Mouse (Mus musculus): ENCODE data around the gene Epha7. TPM values are rescaled to one million over a fixed set of nuclear protein-coding genes. Genes with fewer than 3 reads are reported as not detected.

Gene Epha7
- polyA plus RNA-seq, 1 experiment from 2014 or later: 29.2 TPM

GRCm38 (mm10) chr4:28901496-28901895, 88.6 kb downstream of the Epha7 start:
- no peak overlapping the region for H3K4me3 ChIP-seq
- H3K27ac ChIP-seq: no peak overlapping the region
- H3K9me3 ChIP-seq (replicated peaks): no peaks in the 10 kb centered on the region
- no peak for ATAC-seq (replicated peaks; ENCODE audit: insufficient number of reproducible peaks, insufficient read depth, low FRiP score, low read depth)
- H3K4me1 ChIP-seq (replicated peaks): no peaks in the 10 kb centered on the region
- WGBS: 94% methylated on average over 5 of the region's 5 CpGs
- no peaks in the 10 kb centered on the region for H3K27me3 ChIP-seq
- no peak overlapping the region for H3K4me2 ChIP-seq
- no peaks in the 10 kb centered on the region for H3K36me3 ChIP-seq
- no peak overlapping the region for H3K9ac ChIP-seq

- H3K4me1 ChIP-seq (replicated peaks): no peaks in the 10 kb centered on the region
- no peak overlapping the region for H3K27ac ChIP-seq
- no peak overlapping the region for H3K4me3 ChIP-seq
- H3K36me3 ChIP-seq: no peaks in the 10 kb centered on the region
- H3K4me2 ChIP-seq: no peak overlapping the region
- no peak overlapping the region for H3K9ac ChIP-seq
- no peak for ATAC-seq (replicated peaks; ENCODE audit: insufficient number of reproducible peaks, insufficient read depth, low FRiP score, low read depth)
- H3K9me3 ChIP-seq (replicated peaks): no peaks in the 10 kb centered on the region
- H3K27me3 ChIP-seq: no peaks in the 10 kb centered on the region
- WGBS: 84% methylated on average over 4 of the region's 4 CpGs
Measured at GRCm38 (mm10) chr4:28902004-28902704, 89.2 kb downstream of the Epha7 start.

- H3K4me1 ChIP-seq (replicated peaks): no peaks in the 10 kb centered on the region
- 83% methylated on average over 2 of the region's 2 CpGs for WGBS
- H3K27me3 ChIP-seq: no peaks in the 10 kb centered on the region
- no peaks in the 10 kb centered on the region for H3K9me3 ChIP-seq (replicated peaks)
- no peak overlapping the region for H3K27ac ChIP-seq
- no peak overlapping the region for H3K9ac ChIP-seq
- H3K36me3 ChIP-seq: no peaks in the 10 kb centered on the region
- no peak overlapping the region for H3K4me2 ChIP-seq
- ATAC-seq (replicated peaks; ENCODE audit: insufficient number of reproducible peaks, insufficient read depth, low FRiP score, low read depth): no peak
- no peak overlapping the region for H3K4me3 ChIP-seq
Measured at GRCm38 (mm10) chr4:28906985-28907384, 94.1 kb downstream of the Epha7 start.

GRCm38 (mm10) chr4:28910127-28910526, 97.2 kb downstream of the Epha7 start:
- WGBS: 72% methylated on average over 4 of the region's 4 CpGs
- Histone ChIP-seq H3K27me3 (no peaks in the 10 kb centered on the region), H3K4me2 (no peak overlapping the region), H3K9me3 (replicated peaks) (no peaks in the 10 kb centered on the region), H3K4me1 (replicated peaks) (no peaks in the 10 kb centered on the region), H3K27ac (no peak overlapping the region), H3K4me3 (no peak overlapping the region), H3K9ac (no peak overlapping the region), H3K36me3 (no peaks in the 10 kb centered on the region)
- no peak for ATAC-seq (replicated peaks; ENCODE audit: insufficient number of reproducible peaks, insufficient read depth, low FRiP score, low read depth)

GRCm38 (mm10) chr4:28912028-28912427, 99.1 kb downstream of the Epha7 start:
- Histone ChIP-seq H3K36me3 (no peaks in the 10 kb centered on the region), H3K4me1 (replicated peaks) (no peaks in the 10 kb centered on the region), H3K9me3 (replicated peaks) (no peaks in the 10 kb centered on the region), H3K27ac (no peak overlapping the region), H3K9ac (no peak overlapping the region), H3K27me3 (no peaks in the 10 kb centered on the region), H3K4me2 (no peak overlapping the region), H3K4me3 (no peak overlapping the region)
- ATAC-seq (replicated peaks; ENCODE audit: insufficient number of reproducible peaks, insufficient read depth, low FRiP score, low read depth): no peak
- 78% methylated on average over 2 of the region's 2 CpGs for WGBS

GRCm38 (mm10) chr4:28913613-28914012, 100.7 kb downstream of the Epha7 start:
- Histone ChIP-seq H3K9ac (no peak overlapping the region), H3K9me3 (replicated peaks) (no peaks in the 10 kb centered on the region), H3K36me3 (no peaks in the 10 kb centered on the region), H3K4me3 (no peak overlapping the region), H3K4me2 (no peak overlapping the region), H3K4me1 (replicated peaks) (no peaks in the 10 kb centered on the region), H3K27ac (no peak overlapping the region), H3K27me3 (no peaks in the 10 kb centered on the region)
- 77% methylated on average over 2 of the region's 2 CpGs for WGBS
- ATAC-seq (replicated peaks; ENCODE audit: insufficient number of reproducible peaks, insufficient read depth, low FRiP score, low read depth): no peak

GRCm38 (mm10) chr4:28920645-28921044, 107.7 kb downstream of the Epha7 start:
- H3K27me3 ChIP-seq: no peaks in the 10 kb centered on the region
- H3K9ac ChIP-seq: no peak overlapping the region
- no peak for ATAC-seq (replicated peaks; ENCODE audit: insufficient number of reproducible peaks, insufficient read depth, low FRiP score, low read depth)
- peaks cover 2% of the 10 kb centered on the region; the same call in 1 of the 2 replicates for H3K4me1 ChIP-seq (replicated peaks)
- H3K4me3 ChIP-seq: no peak overlapping the region
- 85% methylated on average over 6 of the region's 6 CpGs for WGBS
- no peak overlapping the region for H3K27ac ChIP-seq
- H3K4me2 ChIP-seq: no peak overlapping the region
- H3K36me3 ChIP-seq: no peaks in the 10 kb centered on the region
- H3K9me3 ChIP-seq (replicated peaks): no peaks in the 10 kb centered on the region

- Histone ChIP-seq H3K9me3 (replicated peaks) (no peaks in the 10 kb centered on the region), H3K27me3 (no peaks in the 10 kb centered on the region), H3K27ac (no peak overlapping the region), H3K36me3 (no peaks in the 10 kb centered on the region), H3K4me1 (replicated peaks) (peaks cover 9% of the 10 kb centered on the region; the same call in 1 of the 2 replicates), H3K4me3 (no peak overlapping the region), H3K4me2 (no peak overlapping the region), H3K9ac (no peak overlapping the region)
- ATAC-seq (replicated peaks; ENCODE audit: insufficient number of reproducible peaks, insufficient read depth, low FRiP score, low read depth): no peak
- 47% methylated on average over 4 of the region's 4 CpGs for WGBS
Measured at GRCm38 (mm10) chr4:28926072-28926471, 113.1 kb downstream of the Epha7 start.

GRCm38 (mm10) chr4:28933431-28933830, 120.5 kb downstream of the Epha7 start:
- no peak overlapping the region for H3K4me3 ChIP-seq
- no peaks in the 10 kb centered on the region for H3K9me3 ChIP-seq (replicated peaks)
- H3K4me2 ChIP-seq: no peak overlapping the region
- no peak overlapping the region for H3K27ac ChIP-seq
- no peaks in the 10 kb centered on the region for H3K36me3 ChIP-seq
- ATAC-seq (replicated peaks; ENCODE audit: insufficient number of reproducible peaks, insufficient read depth, low FRiP score, low read depth): no peak
- H3K4me1 ChIP-seq (replicated peaks): 0 out of 2 replicates have a peak, but pooled peaks cover 2% of the 10 kb centered on the region
- no peaks in the 10 kb centered on the region for H3K27me3 ChIP-seq
- 63% methylated on average over 4 of the region's 4 CpGs for WGBS
- H3K9ac ChIP-seq: no peak overlapping the region

GRCm38 (mm10) chr4:28934802-28935201, 121.9 kb downstream of the Epha7 start:
- 0 out of 2 replicates have a peak, but pooled peaks cover 2% of the 10 kb centered on the region for H3K4me1 ChIP-seq (replicated peaks)
- H3K9ac ChIP-seq: no peak overlapping the region
- 73% methylated on average over 10 of the region's 10 CpGs for WGBS
- H3K36me3 ChIP-seq: no peaks in the 10 kb centered on the region
- H3K4me3 ChIP-seq: no peak overlapping the region
- no peaks in the 10 kb centered on the region for H3K27me3 ChIP-seq
- no peak overlapping the region for H3K4me2 ChIP-seq
- H3K27ac ChIP-seq: no peak overlapping the region
- H3K9me3 ChIP-seq (replicated peaks): no peaks in the 10 kb centered on the region
- ATAC-seq (replicated peaks; ENCODE audit: insufficient number of reproducible peaks, insufficient read depth, low FRiP score, low read depth): no peak

GRCm38 (mm10) chr4:28935567-28935966, 122.6 kb downstream of the Epha7 start:
- 83% methylated on average over 11 of the region's 11 CpGs for WGBS
- no peak for ATAC-seq (replicated peaks; ENCODE audit: insufficient number of reproducible peaks, insufficient read depth, low FRiP score, low read depth)

GRCm38 (mm10) chr4:28940710-28941109, 127.8 kb downstream of the Epha7 start:
- Histone ChIP-seq H3K27me3 (no peaks in the 10 kb centered on the region), H3K36me3 (no peaks in the 10 kb centered on the region), H3K4me1 (replicated peaks) (0 out of 2 replicates have a peak, but pooled peaks cover under 1% of the 10 kb centered on the region), H3K9me3 (replicated peaks) (no peaks in the 10 kb centered on the region), H3K27ac (no peak overlapping the region), H3K4me3 (no peak overlapping the region), H3K9ac (no peak overlapping the region), H3K4me2 (no peak overlapping the region)
- WGBS: 89% methylated on average over 2 of the region's 2 CpGs
- no peak for ATAC-seq (replicated peaks; ENCODE audit: insufficient number of reproducible peaks, insufficient read depth, low FRiP score, low read depth)

More at GRCm38 (mm10) chr4:28935567-28935966, 122.6 kb downstream of the Epha7 start:
- Histone ChIP-seq H3K4me3 (no peak overlapping the region), H3K4me2 (no peak overlapping the region), H3K27me3 (no peaks in the 10 kb centered on the region), H3K9me3 (replicated peaks) (no peaks in the 10 kb centered on the region), H3K36me3 (no peaks in the 10 kb centered on the region), H3K4me1 (replicated peaks) (0 out of 2 replicates have a peak, but pooled peaks cover 2% of the 10 kb centered on the region), H3K27ac (no peak overlapping the region), H3K9ac (no peak overlapping the region)
